Mouse (Mus musculus) MEL-GATA-1-ER (cell line): ENCODE results near the gene Dus1l.
"Not testable (repeated sequence)": the region's sequence is repeated elsewhere in the genome, so short reads cannot be mapped to it uniquely, and the experiment has no call there.

Experiments
- DNase-seq: peaks from one replicate; pipeline ENCODE4 v3.0.0-alpha.2; 2012; ENCODE audit warnings: low read depth; ENCODE audit errors: extremely low read depth

Gene Dus1l

GRCm38 (mm10) chr11:120777123-120777522, 19.1 kb downstream of the Dus1l start:
- no peak for DNase-seq

GRCm38 (mm10) chr11:120775774-120776469, 20.3 kb downstream of the Dus1l start:
- peak; percentile 74 for DNase-seq

GRCm38 (mm10) chr11:120773463-120774190, 22.6 kb downstream of the Dus1l start:
- no peak for DNase-seq

- no peak for DNase-seq
Measured at GRCm38 (mm10) chr11:120772749-120773148, 23.5 kb downstream of the Dus1l start.

GRCm38 (mm10) chr11:120768206-120768605, 28.0 kb downstream of the Dus1l start:
- no peak for DNase-seq

GRCm38 (mm10) chr11:120767023-120767422, 29.2 kb downstream of the Dus1l start:
- DNase-seq: not testable (repeated sequence)

- not testable (repeated sequence) for DNase-seq
Measured at GRCm38 (mm10) chr11:120763121-120763999, 32.8 kb downstream of the Dus1l start.

- DNase-seq: not testable (repeated sequence)
Measured at GRCm38 (mm10) chr11:120762672-120763041, 33.5 kb downstream of the Dus1l start, which contains the start of gene Hmga1b. Gene Hmga1b (plus strand): TSS chr11:120762794.

GRCm38 (mm10) chr11:120761811-120762671, 34.2 kb downstream of the Dus1l start:
- DNase-seq: no peak

- no peak for DNase-seq
Measured at GRCm38 (mm10) chr11:120760236-120760635, 36.0 kb downstream of the Dus1l start.

GRCm38 (mm10) chr11:120751606-120752005, 44.6 kb downstream of the Dus1l start:
- no peak for DNase-seq

GRCm38 (mm10) chr11:120749430-120749829, 46.8 kb downstream of the Dus1l start:
- no peak for DNase-seq

GRCm38 (mm10) chr11:120747974-120748373, 48.2 kb downstream of the Dus1l start:
- no peak for DNase-seq

GRCm38 (mm10) chr11:120744121-120744701, 52.0 kb downstream of the Dus1l start:
- DNase-seq: no peak

- DNase-seq: no peak
Measured at GRCm38 (mm10) chr11:120740981-120741380, 55.2 kb downstream of the Dus1l start.
